Mouse (Mus musculus): ENCODE data around the gene Ccr1.

Ccr1 gene

GRCm38 (mm10) chr9:123928118-123928758 is 40.3 kb downstream of the Ccr1 start:
- DNase-seq (ENCODE audit: low read depth in 2 of 2, low spot score in 2 of 2) = peak; percentile 65 to 68

- DNase-seq (ENCODE audit: low read depth in 2 of 2, low spot score in 2 of 2) = no peak
Measured at GRCm38 (mm10) chr9:123927281-123927960, 41.1 kb downstream of the Ccr1 start.

- DNase-seq (ENCODE audit: low read depth in 2 of 2, low spot score in 2 of 2) = peak; percentile 57 to 74
Measured at GRCm38 (mm10) chr9:123926041-123926440, 42.5 kb downstream of the Ccr1 start.

GRCm38 (mm10) chr9:123925101-123925946 is 43.2 kb downstream of the Ccr1 start:
- DNase-seq (ENCODE audit: low read depth in 2 of 2, low spot score in 2 of 2) = peak; percentile 88 to 90

- peak; percentile 81 to 85 for DNase-seq (ENCODE audit: low read depth in 2 of 2, low spot score in 2 of 2)
Measured at GRCm38 (mm10) chr9:123924589-123925066, 43.9 kb downstream of the Ccr1 start.

- peak; percentile 76 to 82 for DNase-seq (ENCODE audit: low read depth in 2 of 2, low spot score in 2 of 2)
Measured at GRCm38 (mm10) chr9:123924035-123924434, 44.5 kb downstream of the Ccr1 start.

- peak in 1 of 2 experiments; percentile 53 for DNase-seq (ENCODE audit: low read depth in 2 of 2, low spot score in 2 of 2)
Measured at GRCm38 (mm10) chr9:123923146-123923991, 45.1 kb downstream of the Ccr1 start.

Measured in CD8-positive naive resting alpha-beta T cell, adult 2 months (primary cell).